Mouse (Mus musculus): ENCODE data around the gene BC107364. TPM values are rescaled to one million over a fixed set of nuclear protein-coding genes. Genes with fewer than 3 reads are reported as not detected.

The BC107364 gene
- total and polyA plus RNA-seq, 3 experiments: 0.17 TPM; not detected in 2

DNA sequence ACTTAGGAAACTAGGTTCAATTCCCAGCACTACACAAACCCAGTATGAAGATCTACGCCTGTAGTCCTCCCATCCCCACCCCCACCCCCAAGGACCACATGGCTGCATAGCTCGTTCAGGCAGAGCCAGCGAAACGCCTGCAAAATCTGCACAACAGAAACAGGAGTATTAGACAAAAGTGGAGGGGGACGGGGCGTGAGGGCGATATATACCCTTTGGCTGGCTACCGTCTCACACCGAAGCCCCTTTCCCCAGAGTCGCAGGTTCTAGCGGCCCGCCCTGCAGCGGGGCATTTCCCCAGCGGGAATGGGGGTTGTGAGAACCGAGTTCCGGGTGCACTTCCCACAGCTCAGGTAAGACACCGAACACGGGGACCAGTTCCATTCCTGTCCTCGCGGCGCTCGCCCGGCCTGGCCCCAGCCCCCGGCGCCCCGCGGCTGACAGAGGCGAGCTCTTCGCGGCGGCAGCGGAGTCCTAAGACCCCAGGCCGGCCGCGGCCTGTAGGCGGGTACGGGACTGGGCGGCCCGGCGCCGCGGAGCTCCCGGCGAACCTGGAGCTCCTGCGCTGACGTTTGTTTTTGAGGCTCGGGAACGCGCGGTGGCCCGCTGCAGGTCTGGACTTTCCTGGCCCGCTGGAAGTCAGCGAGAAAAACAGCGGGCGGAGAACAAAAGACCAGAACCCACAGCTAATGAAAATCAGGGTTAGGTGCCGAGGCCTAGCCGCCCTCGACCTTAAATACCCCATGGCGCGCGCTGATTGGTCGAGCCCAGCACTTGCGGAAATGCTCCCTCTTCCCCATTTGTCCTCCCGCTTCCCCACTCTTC is 37.8 kb downstream of the BC107364 start (continued):
- peak; percentile 43 for TF ChIP-seq ETS1 (IDR thresholded peaks at IDR 0.05; ENCODE audit: low read depth, low read length)
- TF ChIP-seq MXI1 (IDR thresholded peaks at IDR 0.05; ENCODE audit: low read depth, low read length): peak; percentile 90
- no peak; the same call in 1 of the 2 replicates for TF ChIP-seq CHD1 (IDR thresholded peaks at IDR 0.05; ENCODE audit: low read depth, low read length)
- TF ChIP-seq E2F4 (IDR thresholded peaks at IDR 0.05; ENCODE audit: borderline replicate concordance, low read depth, low read length): no peak; the same call in 1 of the 2 replicates
- no peak for TF ChIP-seq MYB (IDR thresholded peaks at IDR 0.05; ENCODE audit: low read depth, low read length)

DNA sequence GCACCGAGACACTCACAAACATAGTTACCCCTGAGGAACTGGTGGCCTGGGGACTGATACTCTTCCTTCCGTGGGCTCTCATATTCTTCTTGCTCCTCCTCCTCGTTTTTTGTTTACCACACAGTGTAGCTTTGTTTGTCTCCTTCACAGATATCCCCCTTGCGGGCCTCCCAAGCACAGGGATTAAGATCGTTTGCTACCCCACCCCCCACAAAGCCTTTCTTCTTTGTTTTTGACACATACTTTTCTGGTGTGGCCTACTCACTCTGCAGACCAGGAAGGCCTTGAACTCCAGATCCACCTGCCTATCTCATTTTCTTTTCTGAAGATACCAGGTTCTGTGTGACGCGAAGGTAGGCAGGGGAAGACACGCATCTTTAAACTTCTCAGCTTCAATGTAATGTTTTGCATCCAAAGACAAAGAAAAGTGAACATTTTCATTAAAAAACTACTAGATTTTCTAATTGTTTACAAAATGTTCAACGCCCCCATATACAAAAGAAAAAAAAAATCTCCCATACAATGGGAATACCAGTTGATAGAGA is 38.5 kb downstream of the BC107364 start:
- H3K27me3 ChIP-seq (ENCODE audit: control insufficient read depth in 1 of 2, insufficient read depth in 2 of 2, low read length in 2 of 2): no peaks in the 10 kb centered on the region
- H3K27ac ChIP-seq (ENCODE audit: control insufficient read depth, low read depth, low read length): peak overlapping the region; percentile 34; the same call in 1 of the 2 replicates
- no peak for TF ChIP-seq MAFK (IDR thresholded peaks at IDR 0.05; ENCODE audit: borderline replicate concordance, low read depth, low read length)
- no peak for TF ChIP-seq TBP (IDR thresholded peaks at IDR 0.05; ENCODE audit: low read depth, low read length)
- no peak for TF ChIP-seq USF2 (IDR thresholded peaks at IDR 0.05; ENCODE audit: borderline replicate concordance in 1 of 2, insufficient read depth in 1 of 2, low read depth in 1 of 2, low read length in 2 of 2)
- no peak for TF ChIP-seq RCOR1 (IDR thresholded peaks at IDR 0.05; ENCODE audit: low read depth, low read length)
- no peak for TF ChIP-seq GATA1 (IDR thresholded peaks at IDR 0.05; ENCODE audit: low read depth, low read length)
- peak; percentile 88 for TF ChIP-seq CHD1 (IDR thresholded peaks at IDR 0.05; ENCODE audit: low read depth, low read length)
- peak overlapping the region; percentile 77 to 90 for H3K4me3 ChIP-seq (ENCODE audit: control insufficient read depth in 1 of 2, insufficient read depth in 1 of 2, low read depth in 2 of 2, low read length in 2 of 2)
- H3K9me3 ChIP-seq (replicated peaks; ENCODE audit: insufficient read depth, low read length): no peaks in the 10 kb centered on the region
- peak; percentile 60 for DNase-seq (ENCODE audit: low read depth, low spot score)
- H3K4me1 ChIP-seq (ENCODE audit: control insufficient read depth in 1 of 2, insufficient read depth in 2 of 2, low read length in 2 of 2): peaks cover 8 to 19% of the 10 kb centered on the region in 2 experiments; a peak in 3 of 4 replicates
- peaks cover 0 to 20% of the 10 kb centered on the region in 2 experiments; a peak in 2 of 4 replicates for H3K36me3 ChIP-seq (ENCODE audit: control insufficient read depth in 1 of 2, insufficient read depth in 2 of 2, low read length in 2 of 2)
- H3K9ac ChIP-seq (ENCODE audit: control insufficient read depth, low read depth, low read length, poor library complexity, severe bottlenecking): peak overlapping the region; percentile 90
- peaks cover 6% of the 10 kb centered on the region; the same call in 1 of the 2 replicates for H3K79me2 ChIP-seq (ENCODE audit: control insufficient read depth, insufficient read depth, low read length, poor library complexity)

- H3K27me3 ChIP-seq (ENCODE audit: control insufficient read depth in 1 of 2, insufficient read depth in 2 of 2, low read length in 2 of 2): no peaks in the 10 kb centered on the region
- H3K79me2 ChIP-seq (ENCODE audit: control insufficient read depth, insufficient read depth, low read length, poor library complexity): peaks cover 6% of the 10 kb centered on the region; the same call in 1 of the 2 replicates
- TF ChIP-seq CTCF (IDR thresholded peaks at IDR 0.05 in 2 of 3, conservative IDR thresholded peaks at IDR 0.05 in 1 of 3; ENCODE audit: control insufficient read depth in 1 of 3, insufficient read depth in 1 of 3, low read depth in 2 of 3, low read length in 3 of 3, poor library complexity in 1 of 3, severe bottlenecking in 1 of 3): 0 out of 6 replicates have a peak, but pooled peaks of 2 of the 3 experiments have one; percentile 14 to 15
- no peak for TF ChIP-seq TBP (IDR thresholded peaks at IDR 0.05; ENCODE audit: low read depth, low read length)
- peak in 1 of 2 experiments; percentile 6; a peak in 1 of 4 replicates for TF ChIP-seq POLR2A (IDR thresholded peaks at IDR 0.05; ENCODE audit: control insufficient read depth in 1 of 2, insufficient read depth in 1 of 2, low read depth in 1 of 2, low read length in 2 of 2, poor library complexity in 1 of 2)
- no peak for TF ChIP-seq JUND (IDR thresholded peaks at IDR 0.05; ENCODE audit: low read depth, low read length)
- H3K27ac ChIP-seq (ENCODE audit: control insufficient read depth, low read depth, low read length): no peak overlapping the region
- H3K4me1 ChIP-seq (ENCODE audit: control insufficient read depth in 1 of 2, insufficient read depth in 2 of 2, low read length in 2 of 2): peaks cover 8 to 19% of the 10 kb centered on the region in 2 experiments; a peak in 3 of 4 replicates
- peak; percentile 64 for DNase-seq (ENCODE audit: low read depth, low spot score)
- no peak overlapping the region for H3K9ac ChIP-seq (ENCODE audit: control insufficient read depth, low read depth, low read length, poor library complexity, severe bottlenecking)
- H3K4me3 ChIP-seq (ENCODE audit: control insufficient read depth in 1 of 2, insufficient read depth in 1 of 2, low read depth in 2 of 2, low read length in 2 of 2): no peak overlapping the region
- peaks cover 0 to 20% of the 10 kb centered on the region in 2 experiments; a peak in 2 of 4 replicates for H3K36me3 ChIP-seq (ENCODE audit: control insufficient read depth in 1 of 2, insufficient read depth in 2 of 2, low read length in 2 of 2)
- no peaks in the 10 kb centered on the region for H3K9me3 ChIP-seq (replicated peaks; ENCODE audit: insufficient read depth, low read length)
Measured at GRCm38 (mm10) chr3:96411821-96412220, 40.3 kb downstream of the BC107364 start.

Measured in MEL (cell line).